Mouse (Mus musculus) heart, embryonic 13.5 days (tissue): ENCODE data around the gene Cds1. TPM values are rescaled to one million over a fixed set of nuclear protein-coding genes. Genes with fewer than 3 reads are reported as not detected.
"Not testable (repeated sequence)": the region's sequence is repeated elsewhere in the genome, so short reads cannot be mapped to it uniquely, and the experiment has no call there.

Experiments used
- ATAC-seq: fragments of 200-750 bp; cut with Nextera tagmentation; 2 replicates; pipeline ENCODE4 v1.8.0; 2017; ENCODE audit warnings: moderate TSS enrichment; ENCODE audit not compliant: insufficient number of reproducible peaks, low FRiP score, low TSS enrichment; ENCODE audit errors: extremely low read depth
- H3K27ac ChIP-seq: fragments of 300-500 bp; sonication (generic); replicated peaks from 2 replicates; pipeline ENCODE4 v1.5.1; 2015; ENCODE audit warnings: moderate library complexity, mild to moderate bottlenecking, inconsistent platforms
- H3K27me3 ChIP-seq: fragments of 300-500 bp; sonication (generic); replicated peaks from 2 replicates; pipeline ENCODE4 v1.6.1; 2015; ENCODE audit warnings: mild to moderate bottlenecking, inconsistent platforms
- H3K36me3 ChIP-seq: fragments of 300-500 bp; sonication (generic); 2 replicates; pipeline ENCODE4 v1.6.1; 2015; ENCODE audit warnings: mild to moderate bottlenecking, inconsistent platforms
- H3K4me1 ChIP-seq: fragments of 300-500 bp; sonication (generic); 2 replicates; pipeline ENCODE4 v1.6.1; 2015; ENCODE audit warnings: inconsistent platforms
- H3K4me2 ChIP-seq: fragments of 300-500 bp; sonication (generic); 2 replicates; pipeline ENCODE4 v1.6.1; 2015; ENCODE audit warnings: inconsistent platforms, mild to moderate bottlenecking, moderate library complexity
- H3K4me3 ChIP-seq: fragments of 300-500 bp; sonication (generic); 2 replicates; pipeline ENCODE4 v1.5.1; 2015; ENCODE audit warnings: moderate library complexity, mild to moderate bottlenecking, inconsistent platforms
- H3K9ac ChIP-seq: fragments of 300-500 bp; sonication (generic); 2 replicates; pipeline ENCODE4 v1.6.1; 2015; ENCODE audit warnings: inconsistent platforms, mild to moderate bottlenecking, moderate library complexity
- H3K9me3 ChIP-seq: fragments of 300-500 bp; sonication (generic); 2 replicates; pipeline ENCODE4 v1.6.1; 2016; ENCODE audit warnings: inconsistent platforms
- WGBS: fragments of 180-500 bp; shearing (Covaris S2); methylation state at CpG from one replicate; pipeline ENCODE4 v1.1.7; 2015; ENCODE audit warnings: mixed read lengths; 5-methylcytosine and 5-hydroxymethylcytosine counted together
- polyA plus RNA-seq: library from polyadenylated mRNA; unstranded; fragments of >200 nt; fragmentation: Nextera tagmentation; extraction: Ambion mirVana; gene quantifications from 2 replicates; pipeline ENCODE4 v1.2.1, GENCODE M21; 2015

The Cds1 gene
- polyA plus RNA-seq, 1 experiment from 2014 or later = 0.86 TPM

DNA sequence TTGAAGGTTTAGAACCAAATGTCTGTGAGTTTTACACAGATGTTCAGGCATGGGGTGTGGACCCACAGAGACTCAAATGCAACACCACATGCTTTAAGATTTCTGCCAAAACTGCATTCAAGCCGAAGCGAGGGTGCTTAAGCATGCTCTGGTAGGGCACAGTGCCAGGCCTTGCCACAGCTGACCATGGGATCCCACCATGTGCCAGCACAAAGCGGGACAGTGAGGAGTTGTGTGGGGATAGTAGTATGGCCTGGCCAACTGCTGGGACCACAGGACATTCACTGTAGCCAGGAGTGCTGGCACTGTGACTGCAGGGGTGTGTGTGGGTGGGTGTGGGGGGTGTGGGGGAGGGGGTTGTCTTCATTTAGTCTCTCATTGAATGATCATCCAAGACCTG is 64.0 kb downstream of the Cds1 start:
- H3K4me2 ChIP-seq = no peak overlapping the region
- no peak overlapping the region for H3K27ac ChIP-seq
- no peak overlapping the region for H3K9ac ChIP-seq
- H3K36me3 ChIP-seq = peaks cover 35% of the 10 kb centered on the region
- H3K27me3 ChIP-seq = peaks cover 3% of the 10 kb centered on the region; the same call in 1 of the 2 replicates
- H3K9me3 ChIP-seq = no peaks in the 10 kb centered on the region
- WGBS = 81% methylated on average over 3 of the region's 3 CpGs
- no peak for ATAC-seq
- H3K4me1 ChIP-seq = peaks cover 28% of the 10 kb centered on the region
- H3K4me3 ChIP-seq = no peak overlapping the region

GRCm38 (mm10) chr5:101830180-101830579 is 65.2 kb downstream of the Cds1 start:
- Histone ChIP-seq H3K27ac (no peak overlapping the region), H3K9me3 (no peaks in the 10 kb centered on the region), H3K4me3 (no peak overlapping the region), H3K4me1 (peaks cover 25% of the 10 kb centered on the region), H3K4me2 (no peak overlapping the region), H3K36me3 (peaks cover 44% of the 10 kb centered on the region), H3K9ac (no peak overlapping the region), H3K27me3 (no peaks in the 10 kb centered on the region)
- no peak for ATAC-seq
- 74% methylated on average over 8 of the region's 8 CpGs for WGBS

DNA sequence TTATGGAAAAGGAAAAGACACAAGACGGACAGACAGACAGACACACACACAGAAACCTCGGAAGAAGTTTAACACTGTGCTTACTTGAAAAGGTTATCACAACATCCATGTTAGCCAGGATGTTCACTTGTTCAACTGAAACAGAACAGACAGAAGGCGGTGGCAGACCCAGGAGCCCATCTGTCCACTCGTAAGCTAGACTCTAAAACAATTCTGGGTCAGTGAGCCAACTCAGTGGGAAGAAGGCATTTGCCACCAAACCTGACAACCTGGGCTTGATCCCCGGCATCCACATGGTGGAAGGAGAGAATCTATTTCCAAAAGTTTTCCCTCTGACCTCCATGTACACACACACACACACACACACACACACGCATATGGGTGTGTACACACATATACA is 67.1 kb downstream of the Cds1 start:
- no peaks in the 10 kb centered on the region for H3K27me3 ChIP-seq
- no peak overlapping the region for H3K9ac ChIP-seq
- H3K4me2 ChIP-seq = no peak overlapping the region
- peaks cover 63% of the 10 kb centered on the region for H3K36me3 ChIP-seq
- no peak overlapping the region for H3K4me3 ChIP-seq
- H3K4me1 ChIP-seq = peaks cover 6% of the 10 kb centered on the region
- ATAC-seq = no peak
- H3K27ac ChIP-seq = no peak overlapping the region
- no peaks in the 10 kb centered on the region for H3K9me3 ChIP-seq
- 90% methylated on average over 6 of the region's 6 CpGs for WGBS

GRCm38 (mm10) chr5:101832991-101833390 is 68.1 kb downstream of the Cds1 start:
- Histone ChIP-seq H3K9me3 (no peaks in the 10 kb centered on the region), H3K4me2 (no peak overlapping the region), H3K4me3 (no peak overlapping the region), H3K36me3 (peaks cover 72% of the 10 kb centered on the region), H3K27me3 (no peaks in the 10 kb centered on the region), H3K4me1 (no peaks in the 10 kb centered on the region), H3K27ac (no peak overlapping the region), H3K9ac (no peak overlapping the region)
- ATAC-seq = no peak
- WGBS = 89% methylated on average over 5 of the region's 5 CpGs

- 65% methylated on average over 8 of the region's 8 CpGs for WGBS
- ATAC-seq = no peak
Observed at GRCm38 (mm10) chr5:101833875-101834274, 68.9 kb downstream of the Cds1 start.

DNA sequence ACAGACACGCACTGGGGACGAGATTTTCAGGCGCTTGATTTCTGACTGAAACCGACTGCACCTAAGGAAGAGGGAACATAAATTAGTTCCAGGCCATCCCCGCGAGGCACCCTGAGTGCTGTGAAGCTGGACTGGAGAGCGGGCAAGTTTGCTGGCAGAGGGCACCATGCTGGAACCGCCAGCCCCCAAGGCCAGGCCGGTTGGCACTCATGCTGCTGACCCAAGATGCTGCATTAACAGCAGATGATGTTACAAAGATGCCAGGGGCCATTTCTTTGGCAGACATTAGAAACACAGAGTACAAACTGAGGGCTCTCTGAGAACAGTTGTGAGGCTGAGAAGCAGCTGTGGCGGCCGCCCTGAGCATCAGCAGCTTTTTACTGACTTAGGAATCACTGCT is 71.3 kb downstream of the Cds1 start:
- 91% methylated on average over 11 of the region's 11 CpGs for WGBS
- peaks cover 95% of the 10 kb centered on the region for H3K36me3 ChIP-seq
- no peak overlapping the region for H3K4me2 ChIP-seq
- H3K9ac ChIP-seq = no peak overlapping the region
- H3K27me3 ChIP-seq = no peaks in the 10 kb centered on the region
- no peak overlapping the region for H3K27ac ChIP-seq
- H3K9me3 ChIP-seq = no peaks in the 10 kb centered on the region
- H3K4me3 ChIP-seq = no peak overlapping the region
- ATAC-seq = no peak
- H3K4me1 ChIP-seq = no peaks in the 10 kb centered on the region

More at GRCm38 (mm10) chr5:101833875-101834274, 68.9 kb downstream of the Cds1 start:
- no peak overlapping the region for H3K9ac ChIP-seq
- H3K36me3 ChIP-seq = peaks cover 81% of the 10 kb centered on the region
- H3K27ac ChIP-seq = no peak overlapping the region
- H3K9me3 ChIP-seq = no peaks in the 10 kb centered on the region
- H3K4me1 ChIP-seq = no peaks in the 10 kb centered on the region
- no peak overlapping the region for H3K4me2 ChIP-seq
- H3K27me3 ChIP-seq = no peaks in the 10 kb centered on the region
- H3K4me3 ChIP-seq = no peak overlapping the region

DNA sequence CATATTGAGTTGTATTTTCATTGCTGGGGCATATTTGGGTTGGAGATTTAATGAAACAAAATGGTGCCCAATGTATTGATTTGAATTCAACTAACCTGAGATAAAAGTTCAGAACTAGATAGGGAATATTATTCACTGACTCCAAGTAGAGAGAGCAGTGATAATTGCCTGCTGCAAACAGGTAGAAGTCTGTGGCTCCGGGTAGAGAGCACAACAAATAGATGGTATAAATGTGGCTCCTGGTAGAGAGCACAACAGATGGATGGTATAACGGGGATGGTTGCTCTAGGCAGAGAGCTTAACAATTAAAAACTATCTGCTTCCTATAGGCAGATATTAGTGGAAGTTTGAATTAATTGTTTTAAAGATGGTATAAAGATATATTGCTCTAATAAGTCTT is 72.7 kb downstream of the Cds1 start:
- not testable (repeated sequence) for H3K27me3 ChIP-seq, ATAC-seq, H3K9me3 ChIP-seq, H3K4me1 ChIP-seq, H3K4me2 ChIP-seq, H3K9ac ChIP-seq, H3K4me3 ChIP-seq, H3K27ac ChIP-seq
- H3K36me3 ChIP-seq = peaks cover 95% of the 10 kb centered on the region
- 92% methylated on average over 2 of the region's 2 CpGs for WGBS

- Histone ChIP-seq H3K4me3 (no peak overlapping the region), H3K4me2 (no peak overlapping the region), H3K9ac (no peak overlapping the region), H3K27me3 (no peaks in the 10 kb centered on the region), H3K4me1 (no peaks in the 10 kb centered on the region), H3K27ac (no peak overlapping the region), H3K9me3 (no peaks in the 10 kb centered on the region), H3K36me3 (peaks cover 99% of the 10 kb centered on the region)
- ATAC-seq = no peak
- 98% methylated on average over 5 of the region's 5 CpGs for WGBS
Observed at GRCm38 (mm10) chr5:101840476-101840875, 75.5 kb downstream of the Cds1 start.

DNA sequence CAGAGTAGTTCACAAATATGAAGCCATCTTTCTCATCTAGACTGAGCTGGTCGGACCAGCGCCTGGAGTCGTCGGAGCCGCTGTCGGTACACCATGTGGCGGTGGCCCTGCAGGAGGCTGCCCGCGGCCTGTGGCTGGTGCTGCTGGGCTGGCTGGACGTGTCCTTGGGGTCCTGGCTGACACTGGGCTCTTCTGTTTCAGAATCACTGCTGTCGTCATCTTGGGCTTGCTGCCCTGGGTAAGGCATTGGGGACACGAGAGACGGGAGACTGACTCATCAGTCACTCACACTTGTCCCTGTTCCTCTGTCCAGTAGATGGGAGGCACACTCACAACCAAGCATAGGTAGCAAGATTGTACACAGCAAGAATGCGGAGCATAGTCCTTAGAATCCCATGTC is 80.1 kb downstream of the Cds1 start:
- H3K4me3 ChIP-seq = no peak overlapping the region
- H3K4me2 ChIP-seq = no peak overlapping the region
- H3K9ac ChIP-seq = no peak overlapping the region
- H3K9me3 ChIP-seq = no peaks in the 10 kb centered on the region
- H3K36me3 ChIP-seq = peaks cover 100% of the 10 kb centered on the region
- ATAC-seq = no peak
- H3K27ac ChIP-seq = no peak overlapping the region
- 88% methylated on average over 14 of the region's 14 CpGs for WGBS
- no peaks in the 10 kb centered on the region for H3K27me3 ChIP-seq
- no peaks in the 10 kb centered on the region for H3K4me1 ChIP-seq

- no peak overlapping the region for H3K27ac ChIP-seq
- no peak overlapping the region for H3K9ac ChIP-seq
- H3K4me2 ChIP-seq = no peak overlapping the region
- WGBS = 93% methylated on average over 8 of the region's 8 CpGs
- no peaks in the 10 kb centered on the region for H3K9me3 ChIP-seq
- H3K27me3 ChIP-seq = no peaks in the 10 kb centered on the region
- H3K4me1 ChIP-seq = no peaks in the 10 kb centered on the region
- peaks cover 100% of the 10 kb centered on the region for H3K36me3 ChIP-seq
- no peak overlapping the region for H3K4me3 ChIP-seq
- no peak for ATAC-seq
Observed at GRCm38 (mm10) chr5:101845930-101846329, 81.0 kb downstream of the Cds1 start.

GRCm38 (mm10) chr5:101847323-101847722 is 82.4 kb downstream of the Cds1 start:
- Histone ChIP-seq H3K4me2 (no peak overlapping the region), H3K27me3 (no peaks in the 10 kb centered on the region), H3K4me3 (no peak overlapping the region), H3K4me1 (no peaks in the 10 kb centered on the region), H3K9ac (no peak overlapping the region), H3K9me3 (no peaks in the 10 kb centered on the region), H3K27ac (no peak overlapping the region), H3K36me3 (peaks cover 100% of the 10 kb centered on the region)
- WGBS = 71% methylated on average over 7 of the region's 7 CpGs
- ATAC-seq = no peak

GRCm38 (mm10) chr5:101847762-101848161 is 82.8 kb downstream of the Cds1 start:
- H3K9ac ChIP-seq = no peak overlapping the region
- no peak overlapping the region for H3K4me2 ChIP-seq
- 73% methylated on average over 4 of the region's 4 CpGs for WGBS

More at GRCm38 (mm10) chr5:101847762-101848161, 82.8 kb downstream of the Cds1 start:
- no peak overlapping the region for H3K4me3 ChIP-seq
- no peak overlapping the region for H3K27ac ChIP-seq
- no peaks in the 10 kb centered on the region for H3K9me3 ChIP-seq
- peaks cover 100% of the 10 kb centered on the region for H3K36me3 ChIP-seq
- no peak for ATAC-seq
- no peaks in the 10 kb centered on the region for H3K4me1 ChIP-seq
- H3K27me3 ChIP-seq = no peaks in the 10 kb centered on the region
